Mouse (Mus musculus) heart, embryonic 10.5 days (tissue): ENCODE results near the gene Defb48. TPM values are rescaled to one million over a fixed set of nuclear protein-coding genes. Genes with fewer than 3 reads are reported as not detected.

Experiments
- polyA plus RNA-seq: library from polyadenylated mRNA; unstranded; fragments of >200 nt; fragmentation: Nextera tagmentation; extraction: Ambion mirVana; gene quantifications from 2 replicates; pipeline ENCODE4 v1.2.1, GENCODE M21; 2016

Gene Defb48
- polyA plus RNA-seq, 1 experiment from 2014 or later: not detected

Other genes starting within 250 kb of the Defb48 start
- 18.1 and 26.5 TPM in 2 replicates for gene Ints6, start 223.3 kb downstream of the Defb48 start, polyA plus RNA-seq
- 8.9 and 9.5 TPM in 2 replicates for gene Wdfy2, start 146.8 kb downstream of the Defb48 start, polyA plus RNA-seq
- not detected in 2 replicates for gene Defb47, start 13.6 kb upstream of the Defb48 start, polyA plus RNA-seq
- not detected in 2 replicates for gene Defb43, start 27.3 kb upstream of the Defb48 start, polyA plus RNA-seq
- gene Defb42, start 62.5 kb upstream of the Defb48 start, polyA plus RNA-seq: 3.7 and 5.8 TPM in 2 replicates
- not detected in 2 replicates for gene Defb30, start 65.5 kb upstream of the Defb48 start, polyA plus RNA-seq